Mouse (Mus musculus) CD4-positive, CD25-positive, alpha-beta regulatory T cell, adult 2 months (primary cell): ENCODE measurements at regions not wholly inside any gene's neighbourhood (a gene's known extent, or its start where the extent isn't known, plus 50 kb on each side); places are given as distances from the start of the nearest gene placed in this dataset.

Source experiments
- DNase-seq: peaks from one replicate; pipeline ENCODE4 v3.0.0-alpha.2; 2012; ENCODE audit warnings: low read depth, low spot score

GRCm38 (mm10) chr8:36304809-36305208, 539.2 kb downstream of the Gm19410 start:
- DNase-seq, result no peak

GRCm38 (mm10) chr8:36306336-36306735, 540.7 kb downstream of the Gm19410 start:
- DNase-seq, result no peak

- no peak for DNase-seq
Measured at GRCm38 (mm10) chr8:36307496-36307895, 541.9 kb downstream of the Gm19410 start.

GRCm38 (mm10) chr8:36308056-36308455, 542.5 kb downstream of the Gm19410 start:
- no peak for DNase-seq

GRCm38 (mm10) chr8:36309326-36309725, 543.7 kb downstream of the Gm19410 start:
- DNase-seq, result no peak

- no peak for DNase-seq
Measured at GRCm38 (mm10) chr8:36309952-36310351, 544.4 kb downstream of the Gm19410 start.

GRCm38 (mm10) chr8:36311734-36312133, 546.1 kb downstream of the Gm19410 start:
- no peak for DNase-seq

GRCm38 (mm10) chr8:36312963-36313362, 547.4 kb downstream of the Gm19410 start:
- no peak for DNase-seq

GRCm38 (mm10) chr8:36318396-36318795, 552.8 kb downstream of the Gm19410 start:
- no peak for DNase-seq

GRCm38 (mm10) chr8:36318884-36319283, 553.3 kb downstream of the Gm19410 start:
- peak; percentile 14 for DNase-seq

- DNase-seq, result peak; percentile 10
Measured at GRCm38 (mm10) chr8:36319314-36319959, 553.8 kb downstream of the Gm19410 start.

- no peak for DNase-seq
Measured at GRCm38 (mm10) chr8:36322125-36322524, 556.5 kb downstream of the Gm19410 start.

GRCm38 (mm10) chr8:36322578-36322977, 557.0 kb downstream of the Gm19410 start:
- DNase-seq, result no peak

- no peak for DNase-seq
Measured at GRCm38 (mm10) chr8:36338628-36339027, 573.0 kb downstream of the Gm19410 start.

GRCm38 (mm10) chr8:36339449-36339848, 573.9 kb downstream of the Gm19410 start:
- DNase-seq, result no peak

- DNase-seq, result no peak
Measured at GRCm38 (mm10) chr8:36340454-36340853, 574.9 kb downstream of the Gm19410 start.

GRCm38 (mm10) chr8:36341965-36342364, 576.4 kb downstream of the Gm19410 start:
- DNase-seq, result no peak

- no peak for DNase-seq
Measured at GRCm38 (mm10) chr8:36342650-36343049, 577.1 kb downstream of the Gm19410 start.

GRCm38 (mm10) chr8:36346682-36347324, 581.2 kb downstream of the Gm19410 start:
- DNase-seq, result peak; percentile 93

GRCm38 (mm10) chr8:36348067-36348466, 582.5 kb downstream of the Gm19410 start:
- no peak for DNase-seq

- DNase-seq, result no peak
Measured at GRCm38 (mm10) chr8:36354926-36355325, 589.3 kb downstream of the Gm19410 start.

- DNase-seq, result peak; percentile 8
Measured at GRCm38 (mm10) chr8:36358998-36359397, 593.4 kb downstream of the Gm19410 start.

GRCm38 (mm10) chr8:36361255-36361654, 595.7 kb downstream of the Gm19410 start:
- peak; percentile 76 for DNase-seq
